Mouse (Mus musculus): ENCODE results near the gene Nemp1.

The Nemp1 gene

GRCm38 (mm10) chr10:127674794-127675522 lies 8.3 kb downstream of the Nemp1 start:
- peak; percentile 77 for DNase-seq

DNA sequence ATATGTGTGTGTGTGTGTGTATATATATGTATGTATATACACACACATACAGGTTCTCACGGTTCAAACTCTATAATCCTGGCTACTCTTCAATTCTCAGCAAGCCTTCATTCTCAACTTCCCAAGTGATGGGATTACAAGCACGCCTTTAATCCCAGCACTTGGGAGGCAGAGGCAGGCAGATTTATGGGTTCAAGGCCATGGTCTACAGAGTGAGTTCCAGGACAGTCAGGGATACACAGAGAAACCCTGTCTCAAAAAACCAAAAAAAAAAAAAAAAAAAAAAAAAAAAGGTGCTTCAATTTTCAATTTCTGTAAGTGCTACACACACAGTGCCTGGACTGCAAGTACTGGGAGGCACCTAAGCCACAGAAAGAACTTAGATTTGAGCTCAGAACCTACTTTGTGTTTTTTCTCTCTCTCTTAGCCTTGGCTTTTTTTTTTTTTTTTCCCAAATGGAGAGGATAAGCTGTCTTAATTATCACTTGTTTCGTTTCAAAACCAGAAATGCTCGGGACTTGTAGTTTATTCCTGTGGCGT lies 9.2 kb downstream of the Nemp1 start:
- DNase-seq = no peak

- DNase-seq = peak; percentile 93
Observed at GRCm38 (mm10) chr10:127676691-127677548, 10.2 kb downstream of the Nemp1 start.

GRCm38 (mm10) chr10:127677591-127678336 lies 11.1 kb downstream of the Nemp1 start:
- DNase-seq = peak; percentile 82

- no peak for DNase-seq
Observed at GRCm38 (mm10) chr10:127679208-127679607, 12.5 kb downstream of the Nemp1 start.

GRCm38 (mm10) chr10:127679881-127680280 lies 13.2 kb downstream of the Nemp1 start:
- DNase-seq = no peak

- no peak for DNase-seq
Observed at GRCm38 (mm10) chr10:127682886-127683285, 16.2 kb downstream of the Nemp1 start.

- no peak for DNase-seq
Observed at GRCm38 (mm10) chr10:127691053-127691452, 24.4 kb downstream of the Nemp1 start.

GRCm38 (mm10) chr10:127694636-127695035 lies 27.9 kb downstream of the Nemp1 start:
- DNase-seq = no peak

DNA sequence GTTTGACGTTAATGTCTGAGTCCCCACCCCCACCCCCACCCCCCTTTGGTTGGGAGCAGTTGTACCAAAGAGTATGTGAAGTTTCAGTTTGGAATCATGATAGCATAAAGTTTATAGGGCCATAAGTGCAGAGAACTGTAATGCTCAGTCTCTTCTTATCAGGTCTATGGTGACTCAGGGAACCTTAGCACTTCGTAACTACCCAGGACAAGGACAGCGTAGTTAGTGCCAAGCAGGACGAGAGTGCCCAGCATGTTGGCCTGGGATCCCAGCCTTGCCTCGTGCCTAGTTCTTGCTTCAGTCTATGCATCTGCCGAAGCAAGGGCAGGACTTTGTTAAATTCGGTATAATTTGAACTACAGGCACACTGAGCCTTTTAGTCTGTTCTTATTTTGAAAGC lies 29.1 kb downstream of the Nemp1 start:
- DNase-seq = no peak

GRCm38 (mm10) chr10:127698966-127699365 lies 32.3 kb downstream of the Nemp1 start:
- no peak for DNase-seq

- no peak for DNase-seq
Observed at GRCm38 (mm10) chr10:127703299-127703698, 36.6 kb downstream of the Nemp1 start.

DNA sequence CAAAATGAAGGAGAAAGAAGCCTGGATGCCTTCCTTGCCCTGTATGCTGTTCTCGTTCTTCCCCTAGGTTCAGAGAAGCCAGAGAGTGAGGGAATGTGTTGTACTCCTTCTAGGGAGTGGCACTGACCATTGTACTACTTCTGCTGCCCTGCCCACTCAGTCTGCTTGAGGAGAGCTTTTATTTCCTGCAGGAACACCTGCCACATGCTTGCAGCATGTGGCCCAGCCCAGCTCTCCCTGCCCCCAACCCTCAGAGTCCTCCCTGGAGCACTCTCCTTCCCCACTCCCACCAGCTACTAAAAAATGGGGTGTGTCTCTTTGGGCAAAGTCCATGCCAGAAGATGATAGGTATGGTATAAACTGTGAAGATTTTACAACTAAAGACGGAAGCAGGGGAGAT lies 37.6 kb downstream of the Nemp1 start:
- DNase-seq = no peak

- no peak for DNase-seq
Observed at GRCm38 (mm10) chr10:127704766-127705220, 38.1 kb downstream of the Nemp1 start, which contains the start of gene Myo1a. Gene Myo1a, plus strand, starts transcription at chr10:127705170.

GRCm38 (mm10) chr10:127705783-127706182 lies 39.1 kb downstream of the Nemp1 start:
- no peak for DNase-seq

- no peak for DNase-seq
Observed at GRCm38 (mm10) chr10:127707721-127708120, 41.0 kb downstream of the Nemp1 start.

DNA sequence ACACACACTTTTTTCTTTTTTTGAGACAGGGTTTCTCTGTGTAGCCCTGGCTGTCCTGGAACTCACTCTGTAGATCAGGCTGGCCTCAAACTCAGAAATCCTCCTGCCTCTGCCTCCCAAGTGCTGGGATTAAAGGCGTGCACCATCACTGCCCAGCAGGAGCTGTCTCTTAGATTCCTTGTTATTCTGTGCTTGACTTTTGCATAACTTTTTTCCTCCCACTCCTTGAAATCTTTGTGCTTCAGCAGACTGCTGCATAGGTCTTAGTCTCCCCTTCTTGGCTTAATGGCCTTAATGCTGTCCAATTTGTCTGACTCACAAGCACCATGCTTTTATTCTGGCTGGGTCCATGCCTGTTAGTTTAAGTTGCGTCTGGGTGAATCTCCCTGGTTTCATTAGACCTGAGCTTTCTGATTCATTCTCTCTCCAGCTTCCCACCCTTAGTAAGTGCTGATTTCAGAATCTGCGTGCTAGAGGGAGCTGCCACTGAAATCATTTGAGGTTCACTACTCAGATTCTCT lies 42.2 kb downstream of the Nemp1 start:
- DNase-seq = no peak

GRCm38 (mm10) chr10:127710331-127710730 lies 43.6 kb downstream of the Nemp1 start:
- no peak for DNase-seq

DNA sequence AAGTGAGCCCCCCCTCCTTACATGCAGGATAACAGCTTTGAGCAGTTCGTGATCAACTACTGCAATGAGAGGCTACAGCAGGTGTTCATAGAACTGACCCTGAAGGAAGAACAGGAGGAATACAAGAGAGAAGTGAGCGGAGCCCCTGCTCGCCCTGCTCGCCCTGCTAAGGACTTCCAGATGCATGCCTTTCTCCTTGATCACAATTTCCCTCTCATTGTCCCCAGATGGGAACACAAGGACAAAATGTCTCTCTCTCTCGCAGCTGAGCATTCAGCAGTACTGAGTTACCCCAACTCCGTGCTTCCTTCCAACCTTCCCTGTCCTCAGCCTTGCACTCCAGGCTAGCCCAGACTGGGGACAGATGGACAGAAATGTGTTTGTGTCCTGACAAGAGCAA lies 46.0 kb downstream of the Nemp1 start:
- no peak for DNase-seq

DNA sequence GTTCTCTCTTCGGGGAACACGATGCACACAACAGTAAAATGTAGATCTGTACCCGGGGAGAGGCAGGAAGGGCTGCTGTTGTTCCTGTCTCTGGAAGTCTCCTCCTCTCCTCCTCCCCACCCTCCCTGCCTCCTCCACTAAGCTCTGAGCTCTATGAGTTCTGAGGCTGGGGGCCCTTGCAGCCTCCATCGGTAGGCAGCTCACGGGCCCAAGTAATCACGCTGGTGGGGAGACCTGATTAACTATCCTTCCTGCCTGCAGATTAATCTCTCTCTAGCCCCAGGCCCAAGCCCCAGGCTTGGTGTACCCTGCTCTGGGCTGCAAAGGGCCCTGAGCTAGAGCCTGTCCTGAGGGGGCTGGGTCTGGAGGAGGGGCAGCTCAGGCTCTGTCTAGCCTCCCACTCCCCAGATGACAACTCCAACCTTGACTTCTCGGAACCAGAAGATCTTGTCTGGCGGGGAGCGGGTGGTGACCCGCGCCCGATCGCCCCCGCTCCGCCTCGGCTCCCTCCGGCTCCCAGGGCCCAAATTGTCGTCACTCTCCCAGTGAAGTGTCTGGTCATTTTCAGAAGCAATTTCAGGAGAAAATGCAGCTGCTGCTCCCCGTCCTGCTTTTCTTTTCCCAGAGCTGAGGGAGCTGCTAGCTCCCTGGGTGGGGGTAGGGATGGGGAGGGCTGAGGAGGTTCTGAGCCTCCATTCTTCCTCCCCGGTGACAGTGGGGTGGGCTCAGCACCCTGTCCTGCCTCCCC lies 55.1 kb downstream of the Nemp1 start:
- DNase-seq = no peak

DNA sequence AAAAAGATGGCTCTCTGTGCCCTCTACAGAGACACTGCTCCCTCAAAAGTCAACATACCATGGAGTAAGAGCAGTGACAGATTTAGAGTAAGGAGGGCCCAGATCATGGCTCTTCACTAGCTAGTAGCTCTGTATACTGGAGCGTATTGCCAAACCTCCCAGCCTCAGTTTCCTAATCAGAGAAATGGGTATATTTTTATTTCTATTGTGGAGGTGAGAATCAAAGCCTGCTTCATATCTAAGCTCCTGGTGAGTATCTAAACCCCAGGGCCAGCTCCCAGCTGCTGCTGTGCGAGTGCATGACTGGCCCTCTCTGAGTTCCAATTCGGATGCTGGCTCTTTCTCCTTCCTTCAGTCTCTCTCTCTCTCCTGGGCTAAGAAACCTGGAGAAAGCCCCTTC lies 57.5 kb downstream of the Nemp1 start, which contains the start of gene Tac2:
Tac2 (plus strand) TSS at position 301 of the 400 bp plus-strand sequence.
- DNase-seq = no peak

GRCm38 (mm10) chr10:127725136-127725535 lies 58.4 kb downstream of the Nemp1 start:
- DNase-seq = no peak
